Mouse (Mus musculus) megakaryocyte, embryonic 14.5 days (primary cell): ENCODE results near the gene Sos2. TPM values are rescaled to one million over a fixed set of nuclear protein-coding genes. Genes with fewer than 3 reads are reported as not detected.
"Not testable (repeated sequence)": the region's sequence is repeated elsewhere in the genome, so short reads cannot be mapped to it uniquely, and the experiment has no call there.

Source experiments
- H3K27me3 ChIP-seq: replicated peaks from 2 replicates; pipeline ENCODE3; 2012; ENCODE audit warnings: inconsistent platforms
- H3K36me3 ChIP-seq: replicated peaks from 2 replicates; pipeline ENCODE3; 2012; ENCODE audit warnings: low read length, inconsistent platforms, mixed read lengths
- H3K4me1 ChIP-seq: 2 replicates; pipeline ENCODE4 v1.6.1; 2012; ENCODE audit warnings: inconsistent platforms
- H3K4me3 ChIP-seq: replicated peaks from 2 replicates; pipeline ENCODE3; 2012; ENCODE audit warnings: moderate library complexity, mild to moderate bottlenecking, inconsistent platforms
- H3K9me3 ChIP-seq: 2 replicates; pipeline ENCODE4 v1.6.1; 2012; ENCODE audit warnings: inconsistent platforms
- FLI1 ChIP-seq: IDR thresholded peaks from 2 replicates; pipeline ENCODE4 v1.6.1; 2012; ENCODE audit warnings: low read length, inconsistent platforms, mixed read lengths
- GATA1 ChIP-seq: IDR thresholded peaks from 3 replicates; pipeline ENCODE4 v1.6.1; 2012; ENCODE audit warnings: mixed read lengths, low read length, inconsistent platforms, borderline replicate concordance
- polyA plus RNA-seq: library from polyadenylated mRNA; stranded (reverse); fragments of >175 nt; gene quantifications from 2 replicates; pipeline ENCODE4 v1.2.3, GENCODE M21; 2012; ENCODE audit warnings: low replicate concordance; ENCODE audit not compliant: insufficient read depth

Sos2 gene
- polyA plus RNA-seq, 1 experiment, result 4.3 TPM

- Histone ChIP-seq H3K4me1 (peaks cover 33% of the 10 kb centered on the region), H3K9me3 (no peaks in the 10 kb centered on the region), H3K27me3 (no peaks in the 10 kb centered on the region)
These were observed 5.5 kb downstream of the Sos2 start for GRCm38 (mm10) chr12:69676157-69676556.

GRCm38 (mm10) chr12:69674576-69675537 is 6.8 kb downstream of the Sos2 start:
- Histone ChIP-seq H3K4me1 (peaks cover 23% of the 10 kb centered on the region), H3K36me3 (peaks cover 7% of the 10 kb centered on the region), H3K9me3 (no peaks in the 10 kb centered on the region), H3K27me3 (no peaks in the 10 kb centered on the region), H3K4me3 (no peak overlapping the region)
- TF ChIP-seq GATA1 (no peak), FLI1 (no peak)

More at GRCm38 (mm10) chr12:69676157-69676556, 5.5 kb downstream of the Sos2 start:
- TF ChIP-seq GATA1, result no peak
- Histone ChIP-seq H3K36me3 (peaks cover 5% of the 10 kb centered on the region), H3K4me3 (no peak overlapping the region)

GRCm38 (mm10) chr12:69674176-69674575 is 7.5 kb downstream of the Sos2 start:
- no peaks in the 10 kb centered on the region for H3K9me3 ChIP-seq
- TF ChIP-seq FLI1 (no peak), GATA1 (no peak)
- no peaks in the 10 kb centered on the region for H3K27me3 ChIP-seq
- peaks cover 20% of the 10 kb centered on the region for H3K4me1 ChIP-seq
- no peak overlapping the region for H3K4me3 ChIP-seq
- peaks cover 7% of the 10 kb centered on the region for H3K36me3 ChIP-seq

- Histone ChIP-seq H3K9me3 (peaks cover 6% of the 10 kb centered on the region), H3K4me1 (peaks cover 6% of the 10 kb centered on the region), H3K36me3 (peaks cover 13% of the 10 kb centered on the region), H3K27me3 (no peaks in the 10 kb centered on the region), H3K4me3 (no peak overlapping the region)
- TF ChIP-seq GATA1 (no peak), FLI1 (no peak)
These were observed 14.9 kb downstream of the Sos2 start for GRCm38 (mm10) chr12:69666721-69667120.

- TF ChIP-seq FLI1, result no peak
- TF ChIP-seq GATA1, result no peak
- no peaks in the 10 kb centered on the region for H3K27me3 ChIP-seq
- H3K9me3 ChIP-seq, result peaks cover 9% of the 10 kb centered on the region
- H3K4me3 ChIP-seq, result no peak overlapping the region
- peaks cover 6% of the 10 kb centered on the region for H3K4me1 ChIP-seq
- H3K36me3 ChIP-seq, result peaks cover 19% of the 10 kb centered on the region
These were observed 20.0 kb downstream of the Sos2 start for GRCm38 (mm10) chr12:69661658-69662057.

GRCm38 (mm10) chr12:69653973-69654372 is 27.7 kb downstream of the Sos2 start:
- not testable (repeated sequence) for H3K9me3 ChIP-seq, H3K27me3 ChIP-seq, H3K4me1 ChIP-seq
- H3K4me3 ChIP-seq, result peak overlapping the region; percentile 0
- peaks cover 39% of the 10 kb centered on the region for H3K36me3 ChIP-seq

- H3K9me3 ChIP-seq, result peaks cover 4% of the 10 kb centered on the region
- peaks cover 64% of the 10 kb centered on the region for H3K36me3 ChIP-seq
- no peaks in the 10 kb centered on the region for H3K27me3 ChIP-seq
- TF ChIP-seq GATA1, result no peak
- no peak for TF ChIP-seq FLI1
- peaks cover 13% of the 10 kb centered on the region for H3K4me1 ChIP-seq
- no peak overlapping the region for H3K4me3 ChIP-seq
These were observed 32.1 kb downstream of the Sos2 start for GRCm38 (mm10) chr12:69649511-69649910.

- H3K4me1 ChIP-seq, result peaks cover 16% of the 10 kb centered on the region
- H3K4me3 ChIP-seq, result no peak overlapping the region
- TF ChIP-seq FLI1, result no peak
- no peak for TF ChIP-seq GATA1
- H3K27me3 ChIP-seq, result no peaks in the 10 kb centered on the region
- no peaks in the 10 kb centered on the region for H3K9me3 ChIP-seq
- H3K36me3 ChIP-seq, result peaks cover 45% of the 10 kb centered on the region
These were observed 35.6 kb downstream of the Sos2 start for GRCm38 (mm10) chr12:69645821-69646616.

- Histone ChIP-seq H3K4me1 (peaks cover 16% of the 10 kb centered on the region), H3K9me3 (no peaks in the 10 kb centered on the region), H3K36me3 (peaks cover 53% of the 10 kb centered on the region), H3K27me3 (no peaks in the 10 kb centered on the region), H3K4me3 (no peak overlapping the region)
- TF ChIP-seq GATA1 (no peak), FLI1 (no peak)
These were observed 36.8 kb downstream of the Sos2 start for GRCm38 (mm10) chr12:69644877-69645276.

- H3K9me3 ChIP-seq, result no peaks in the 10 kb centered on the region
- peaks cover 16% of the 10 kb centered on the region for H3K4me1 ChIP-seq
- no peaks in the 10 kb centered on the region for H3K27me3 ChIP-seq
- H3K36me3 ChIP-seq, result peaks cover 52% of the 10 kb centered on the region
- TF ChIP-seq GATA1, result no peak
- TF ChIP-seq FLI1, result no peak
- H3K4me3 ChIP-seq, result no peak overlapping the region
These were observed 38.8 kb downstream of the Sos2 start for GRCm38 (mm10) chr12:69642877-69643276.
